Mouse (Mus musculus): ENCODE data around the gene Tspan32.

GRCm38 (mm10) chr7:143013420-143014178 lies 8.8 kb downstream of the Tspan32 start:
- TF ChIP-seq CTCF (IDR thresholded peaks at IDR 0.05; ENCODE audit: low read depth, low read length) = no peak
- no peak for TF ChIP-seq POLR2A (IDR thresholded peaks at IDR 0.05; ENCODE audit: insufficient read depth, low read length)
